Mouse (Mus musculus): ENCODE results near the gene Arid1b.

- TF ChIP-seq CTCF (IDR thresholded peaks at IDR 0.05) (no peak), POLR2A (IDR thresholded peaks at IDR 0.05; ENCODE audit: insufficient read depth, low read depth, low read length) (no peak), EP300 (IDR thresholded peaks at IDR 0.05; ENCODE audit: insufficient read depth, low read depth, low read length) (no peak)
These were observed 226.9 kb downstream of the Arid1b start for GRCm38 (mm10) chr17:5221041-5221440.

Data from heart, adult 2 months (tissue).